Mouse (Mus musculus): Measurements from ENCODE around the gene Cacna1c. TPM values are rescaled to one million over a fixed set of nuclear protein-coding genes. Genes with fewer than 3 reads are reported as not detected.
"Not testable (repeated sequence)": the region's sequence is repeated elsewhere in the genome, so short reads cannot be mapped to it uniquely, and the experiment has no call there.

Gene Cacna1c
- polyA plus RNA-seq, 1 experiment from 2014 or later = 4.8 TPM

- no peak for ATAC-seq
- peaks cover 5% of the 10 kb centered on the region; the same call in 1 of the 2 replicates for H3K36me3 ChIP-seq (ENCODE audit: insufficient read depth, low read length)
- 67% methylated on average over 9 of the region's 9 CpGs for WGBS
These were observed 600.5 kb downstream of the Cacna1c start for GRCm38 (mm10) chr6:118595681-118596055.

GRCm38 (mm10) chr6:118594833-118595680 lies 601.2 kb downstream of the Cacna1c start:
- no peak for DNase-seq (ENCODE audit: low spot score)
- Histone ChIP-seq H3K9me3 (ENCODE audit: low read length) (no peaks in the 10 kb centered on the region), H3K4me3 (ENCODE audit: low read depth, low read length) (no peak overlapping the region), H3K27me3 (replicated peaks; ENCODE audit: insufficient read depth, low read length) (no peaks in the 10 kb centered on the region), H3K4me2 (replicated peaks; ENCODE audit: low read depth, low read length) (no peak overlapping the region), H3K4me1 (ENCODE audit: insufficient read depth, low read depth, low read length) (0 out of 2 replicates have a peak, but pooled peaks cover 2% of the 10 kb centered on the region), H3K27ac (ENCODE audit: low read length) (no peak overlapping the region), H3K9ac (replicated peaks; ENCODE audit: low read depth) (no peak overlapping the region), H3K36me3 (ENCODE audit: insufficient read depth, low read length) (peaks cover 5% of the 10 kb centered on the region; the same call in 1 of the 2 replicates)
- TF ChIP-seq CTCF (IDR thresholded peaks at IDR 0.05) (no peak), EP300 (IDR thresholded peaks at IDR 0.05) (no peak)
- ATAC-seq = no peak
- 69% methylated on average over 10 of the region's 10 CpGs for WGBS

More at GRCm38 (mm10) chr6:118595681-118596055, 600.5 kb downstream of the Cacna1c start:
- H3K27me3 ChIP-seq (replicated peaks; ENCODE audit: insufficient read depth, low read length) = no peaks in the 10 kb centered on the region
- TF ChIP-seq CTCF (IDR thresholded peaks at IDR 0.05) = no peak
- no peak for TF ChIP-seq EP300 (IDR thresholded peaks at IDR 0.05)
- H3K4me2 ChIP-seq (replicated peaks; ENCODE audit: low read depth, low read length) = no peak overlapping the region
- no peaks in the 10 kb centered on the region for H3K4me1 ChIP-seq (ENCODE audit: insufficient read depth, low read depth, low read length)
- H3K9ac ChIP-seq (replicated peaks; ENCODE audit: low read depth) = no peak overlapping the region
- DNase-seq (ENCODE audit: low spot score) = no peak
- H3K4me3 ChIP-seq (ENCODE audit: low read depth, low read length) = no peak overlapping the region
- H3K27ac ChIP-seq (ENCODE audit: low read length) = no peak overlapping the region
- no peaks in the 10 kb centered on the region for H3K9me3 ChIP-seq (ENCODE audit: low read length)

- H3K4me2 ChIP-seq (replicated peaks; ENCODE audit: low read depth, low read length) = peak overlapping the region; percentile 64
- no peaks in the 10 kb centered on the region for H3K9me3 ChIP-seq (ENCODE audit: low read length)
- no peak overlapping the region for H3K9ac ChIP-seq (replicated peaks; ENCODE audit: low read depth)
- peak; percentile 56 for ATAC-seq
- H3K27ac ChIP-seq (ENCODE audit: low read length) = no peak overlapping the region
- H3K4me1 ChIP-seq (ENCODE audit: insufficient read depth, low read depth, low read length) = 0 out of 2 replicates have a peak, but pooled peaks cover 4% of the 10 kb centered on the region
- no peaks in the 10 kb centered on the region for H3K27me3 ChIP-seq (replicated peaks; ENCODE audit: insufficient read depth, low read length)
- no peak for TF ChIP-seq EP300 (IDR thresholded peaks at IDR 0.05)
- TF ChIP-seq CTCF (IDR thresholded peaks at IDR 0.05) = no peak
- 44% methylated on average over 10 of the region's 10 CpGs for WGBS
- DNase-seq (ENCODE audit: low spot score) = peak; percentile 57
- H3K4me3 ChIP-seq (ENCODE audit: low read depth, low read length) = peak overlapping the region; percentile 35
- H3K36me3 ChIP-seq (ENCODE audit: insufficient read depth, low read length) = peaks cover 5% of the 10 kb centered on the region; the same call in 1 of the 2 replicates
These were observed 602.1 kb downstream of the Cacna1c start for GRCm38 (mm10) chr6:118594070-118594469.

GRCm38 (mm10) chr6:118593377-118594061 lies 602.7 kb downstream of the Cacna1c start:
- Histone ChIP-seq H3K27me3 (replicated peaks; ENCODE audit: insufficient read depth, low read length) (no peaks in the 10 kb centered on the region), H3K27ac (ENCODE audit: low read length) (peak overlapping the region; percentile 3; the same call in 1 of the 2 replicates), H3K4me2 (replicated peaks; ENCODE audit: low read depth, low read length) (peak overlapping the region; percentile 64), H3K4me1 (ENCODE audit: insufficient read depth, low read depth, low read length) (0 out of 2 replicates have a peak, but pooled peaks cover 4% of the 10 kb centered on the region), H3K4me3 (ENCODE audit: low read depth, low read length) (peak overlapping the region; percentile 35), H3K9ac (replicated peaks; ENCODE audit: low read depth) (no peak overlapping the region), H3K36me3 (ENCODE audit: insufficient read depth, low read length) (peaks cover 3% of the 10 kb centered on the region; the same call in 1 of the 2 replicates), H3K9me3 (ENCODE audit: low read length) (no peaks in the 10 kb centered on the region)
- WGBS = 20% methylated on average over 33 of the region's 34 CpGs
- TF ChIP-seq CTCF (IDR thresholded peaks at IDR 0.05) (peak; percentile 53), EP300 (IDR thresholded peaks at IDR 0.05) (no peak)
- DNase-seq (ENCODE audit: low spot score) = peak; percentile 59
- ATAC-seq = peak; percentile 86

- WGBS = 47% methylated on average over 21 of the region's 21 CpGs
- no peak for TF ChIP-seq EP300 (IDR thresholded peaks at IDR 0.05)
- TF ChIP-seq CTCF (IDR thresholded peaks at IDR 0.05) = no peak
- Histone ChIP-seq H3K9me3 (ENCODE audit: low read length) (no peaks in the 10 kb centered on the region), H3K4me2 (replicated peaks; ENCODE audit: low read depth, low read length) (peak overlapping the region; percentile 64), H3K9ac (replicated peaks; ENCODE audit: low read depth) (no peak overlapping the region), H3K4me3 (ENCODE audit: low read depth, low read length) (peak overlapping the region; percentile 35), H3K27ac (ENCODE audit: low read length) (no peak overlapping the region), H3K27me3 (replicated peaks; ENCODE audit: insufficient read depth, low read length) (no peaks in the 10 kb centered on the region), H3K4me1 (ENCODE audit: insufficient read depth, low read depth, low read length) (0 out of 2 replicates have a peak, but pooled peaks cover 4% of the 10 kb centered on the region), H3K36me3 (ENCODE audit: insufficient read depth, low read length) (no peaks in the 10 kb centered on the region)
- ATAC-seq (no peak), DNase-seq (ENCODE audit: low spot score) (no peak)
These were observed 603.4 kb downstream of the Cacna1c start for GRCm38 (mm10) chr6:118592662-118593376.

GRCm38 (mm10) chr6:118578741-118579140 lies 617.5 kb downstream of the Cacna1c start:
- H3K4me2 ChIP-seq (replicated peaks; ENCODE audit: low read depth, low read length); H3K9me3 ChIP-seq (ENCODE audit: low read length); H3K9ac ChIP-seq (replicated peaks; ENCODE audit: low read depth); H3K4me1 ChIP-seq (ENCODE audit: insufficient read depth, low read depth, low read length); ATAC-seq; H3K4me3 ChIP-seq (ENCODE audit: low read depth, low read length); H3K36me3 ChIP-seq (ENCODE audit: insufficient read depth, low read length); H3K27ac ChIP-seq (ENCODE audit: low read length); DNase-seq (ENCODE audit: low spot score); H3K27me3 ChIP-seq (replicated peaks; ENCODE audit: insufficient read depth, low read length): not testable (repeated sequence)
- 74% methylated on average over 4 of the region's 4 CpGs for WGBS

All from lung, postnatal 0 days (tissue).